Mouse (Mus musculus): Measurements from ENCODE around the gene Sema6d. TPM values are rescaled to one million over a fixed set of nuclear protein-coding genes. Genes with fewer than 3 reads are reported as not detected.
A peak's percentile ranks its signal among the peaks of the same experiment; 100 is the strongest.

The Sema6d gene
- total RNA-seq, 2 experiments from 2014 or later: 44.1 to 44.7 TPM

DNA sequence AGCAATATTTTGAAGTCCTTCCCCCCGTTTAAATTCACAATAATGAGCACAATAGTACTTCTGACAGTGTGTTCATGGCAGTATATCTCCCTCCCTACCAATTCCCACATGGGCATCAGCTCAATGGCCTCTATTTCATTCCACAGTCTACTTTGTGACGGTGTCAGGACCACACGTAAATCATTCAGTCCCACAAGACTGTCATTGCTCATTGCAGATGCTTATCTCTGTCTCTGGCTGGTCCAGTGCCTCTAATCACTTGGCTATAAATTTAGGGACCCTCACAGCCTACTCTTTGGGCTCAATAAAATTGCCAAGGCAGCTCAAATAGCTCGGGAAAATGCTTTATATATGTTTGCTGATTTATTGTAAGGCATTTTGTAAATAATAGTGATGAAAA lies 441.3 kb downstream of the Sema6d start:
- DNase-seq (ENCODE audit: low spot score in 2 of 2): no peak

DNA sequence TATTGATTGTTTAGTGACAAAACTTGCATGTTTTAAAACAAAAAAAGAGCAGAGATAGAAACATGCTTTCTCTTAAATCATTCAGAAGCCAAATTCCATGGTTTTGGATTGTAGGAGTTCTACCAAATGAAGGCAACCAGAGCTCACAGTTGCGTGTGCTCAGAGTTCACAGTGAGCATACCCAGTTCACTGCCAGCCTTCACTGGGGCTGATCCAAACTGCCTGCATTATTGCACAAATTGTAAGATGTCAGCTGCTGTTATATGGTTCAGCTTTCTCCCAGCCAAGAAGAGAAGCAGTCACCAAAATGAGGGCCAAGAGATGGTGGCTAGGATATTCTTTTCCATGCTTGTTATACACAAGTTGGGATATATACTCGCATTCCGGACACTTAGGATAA lies 443.1 kb downstream of the Sema6d start:
- no peak for DNase-seq (ENCODE audit: low spot score in 2 of 2)

DNA sequence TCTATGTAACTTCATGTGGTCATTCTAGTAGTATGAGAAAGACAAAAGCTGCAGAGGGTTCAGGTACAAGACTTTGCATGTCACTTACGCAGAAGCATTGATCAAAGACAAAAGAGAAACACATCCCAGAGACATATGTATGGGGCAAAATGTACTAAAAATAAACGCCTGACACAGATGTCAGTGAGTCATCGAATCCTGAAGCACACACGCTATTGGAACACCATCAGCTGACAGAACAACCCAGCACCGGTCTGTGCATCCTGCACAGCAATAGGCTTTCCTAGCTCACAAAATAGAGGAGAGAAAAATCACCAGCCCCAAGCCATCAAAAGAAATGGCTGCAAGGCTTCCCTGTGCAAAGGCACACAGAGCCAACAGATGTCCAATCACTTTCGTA lies 443.8 kb downstream of the Sema6d start:
- peak; percentile 9 to 14 for DNase-seq (ENCODE audit: low spot score in 2 of 2)

DNA sequence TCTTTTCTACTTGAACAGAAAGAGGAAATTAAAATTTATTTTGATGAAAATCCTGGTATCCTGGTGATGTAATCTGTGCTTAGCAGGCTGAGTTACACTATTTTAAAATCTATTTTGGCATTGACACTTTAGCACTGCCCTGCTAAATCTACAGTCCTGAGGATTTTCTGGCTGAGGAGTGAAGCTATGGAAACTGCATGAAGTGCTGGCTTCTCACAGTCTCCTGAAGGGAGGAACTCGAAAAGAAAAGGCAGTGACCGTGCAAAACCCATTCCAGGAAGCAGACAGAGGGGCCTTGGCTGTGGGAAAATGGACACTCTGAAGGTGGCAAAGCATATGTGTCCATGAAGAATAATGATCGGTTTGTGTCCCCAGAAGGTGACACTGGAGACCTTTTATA lies 460.5 kb downstream of the Sema6d start:
- no peak for DNase-seq (ENCODE audit: low spot score in 2 of 2)

DNA sequence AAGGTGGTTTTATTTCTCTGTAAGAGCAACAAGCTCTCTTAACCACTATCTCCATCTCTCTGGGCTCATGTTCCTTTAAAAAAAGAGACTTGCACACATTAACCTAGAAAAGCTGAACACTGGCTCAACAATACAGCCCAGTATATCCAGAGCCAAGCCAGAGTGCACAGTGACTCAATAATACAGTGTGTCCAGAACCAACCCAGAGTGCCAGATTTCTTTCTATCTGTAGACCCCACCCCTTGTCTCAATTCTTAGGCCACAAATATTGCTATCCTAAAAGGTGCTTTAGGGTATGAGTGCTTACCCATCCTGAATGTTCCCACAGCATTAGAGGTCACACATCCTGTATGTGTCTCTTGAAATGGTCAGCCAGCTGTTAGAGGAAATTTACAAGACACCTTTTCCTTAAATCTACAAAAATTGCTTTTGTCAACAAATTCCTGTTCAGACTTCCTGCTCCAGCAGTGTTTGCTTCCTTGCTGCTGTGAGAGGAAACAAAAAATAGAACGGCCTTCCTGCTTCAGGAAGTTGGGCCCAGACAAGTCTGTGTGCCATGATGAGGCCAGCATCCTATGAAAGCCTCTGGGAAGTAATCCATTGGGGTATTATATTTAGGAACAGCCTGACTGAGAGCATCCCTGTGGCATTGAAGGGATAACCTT lies 465.1 kb downstream of the Sema6d start:
- no peak for DNase-seq (ENCODE audit: low spot score in 2 of 2)

DNA sequence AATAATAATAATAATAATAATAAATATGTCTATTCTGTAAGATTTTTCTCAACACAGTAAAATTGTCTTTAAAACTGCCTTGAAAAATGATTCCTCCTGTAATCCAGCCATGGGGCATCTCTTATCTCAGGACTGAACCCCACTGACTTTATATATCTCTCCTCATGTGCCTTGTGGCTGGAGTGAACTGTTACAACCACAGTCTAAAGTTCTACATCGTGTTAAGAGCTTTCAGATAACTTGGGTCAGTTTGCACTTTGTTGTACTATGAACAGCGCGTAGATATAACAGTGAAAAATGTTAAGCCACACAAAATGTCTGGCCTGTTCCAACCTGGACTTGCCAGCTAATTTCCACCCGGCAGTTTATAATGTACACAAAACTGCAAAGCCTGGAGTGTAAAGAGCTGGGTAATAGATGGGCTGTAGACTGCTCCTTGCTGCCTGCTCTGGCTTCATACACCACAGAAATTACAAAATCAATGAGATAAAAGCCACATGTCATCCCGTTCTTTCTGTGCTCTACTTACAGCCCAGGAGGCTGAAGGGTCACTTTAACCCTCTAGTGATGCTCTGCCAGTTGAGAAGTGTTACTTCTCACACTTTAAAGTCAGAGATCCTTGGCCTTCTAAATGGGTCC lies 467.2 kb downstream of the Sema6d start:
- DNase-seq (ENCODE audit: low spot score in 2 of 2): no peak

DNA sequence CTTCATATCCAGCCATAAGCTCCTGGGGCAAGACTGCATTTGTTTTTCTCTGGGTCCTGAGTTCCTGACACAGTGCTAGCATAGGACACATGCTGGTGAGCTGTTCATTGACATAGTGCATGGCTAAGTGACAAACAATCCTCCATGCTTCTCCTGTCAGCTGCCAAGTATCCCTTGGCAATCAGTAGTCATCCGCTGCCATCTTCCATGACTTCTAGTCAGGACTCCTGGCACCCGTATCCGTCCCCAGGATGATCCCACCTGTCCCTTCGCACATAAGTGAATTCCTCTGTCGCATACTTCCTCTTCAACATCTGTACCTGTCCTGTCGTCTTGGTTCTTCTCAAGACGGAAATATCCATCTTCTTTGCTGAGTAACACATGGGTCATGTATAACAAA lies 468.3 kb downstream of the Sema6d start:
- no peak for DNase-seq (ENCODE audit: low spot score in 2 of 2)

DNA sequence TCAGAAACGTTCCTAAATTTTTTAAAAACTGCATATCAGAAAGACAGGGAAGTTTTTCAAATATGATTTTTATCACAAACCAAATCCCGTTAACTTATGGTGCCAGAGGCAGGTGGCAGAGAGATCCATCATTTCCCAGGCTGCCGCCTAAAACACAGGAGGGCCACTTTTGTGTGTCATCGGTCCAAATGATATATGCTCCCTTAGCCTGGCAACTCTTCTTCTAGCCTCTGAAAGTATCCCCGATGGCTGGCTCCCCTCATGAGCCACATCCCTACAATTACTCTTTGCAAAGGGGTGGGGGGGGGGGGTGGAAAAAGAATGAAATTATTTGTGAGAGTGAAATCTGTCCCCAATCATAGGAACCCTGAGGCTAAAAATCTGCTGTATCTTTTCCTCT lies 471.9 kb downstream of the Sema6d start:
- no peak for DNase-seq (ENCODE audit: low spot score in 2 of 2)

DNA sequence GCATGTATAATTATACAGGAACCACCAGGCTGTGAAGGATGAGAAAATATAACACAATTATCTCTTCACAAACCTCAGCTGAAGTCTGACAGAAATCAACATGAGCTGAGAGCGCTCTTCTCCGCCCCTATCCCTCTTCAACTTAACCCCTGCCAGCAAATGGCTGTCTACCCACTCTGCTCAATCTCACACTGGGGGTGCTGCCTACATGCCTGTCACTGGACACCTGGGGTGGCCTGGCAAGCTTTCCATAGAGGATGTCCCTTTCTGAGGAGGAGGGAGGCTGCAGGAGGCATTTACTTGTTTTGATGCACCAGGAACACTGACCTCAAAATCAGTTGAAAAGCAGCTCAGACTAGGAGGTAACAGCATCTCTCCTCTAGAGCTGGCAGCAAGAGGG lies 472.3 kb downstream of the Sema6d start:
- DNase-seq (ENCODE audit: low spot score in 2 of 2): no peak

DNA sequence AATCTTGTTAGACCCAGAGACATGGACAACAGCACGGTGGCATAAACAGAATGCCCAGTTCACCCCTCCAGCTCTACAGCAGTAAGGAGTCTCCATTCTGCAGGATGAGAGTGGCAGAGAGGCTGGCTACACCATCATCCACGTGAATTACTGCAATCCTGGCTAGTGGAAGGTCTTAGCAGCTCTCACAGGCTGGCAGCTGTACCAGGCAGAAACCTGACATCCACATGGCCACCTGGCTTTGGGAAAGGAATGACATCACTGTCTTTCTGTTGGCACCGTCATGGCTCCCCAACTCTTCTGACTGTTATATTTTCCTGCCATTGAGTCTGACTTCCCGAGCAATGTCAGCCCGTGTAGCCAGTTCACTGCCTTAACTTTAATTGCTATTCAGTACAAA lies 474.0 kb downstream of the Sema6d start:
- no peak for DNase-seq (ENCODE audit: low spot score in 2 of 2)

DNA sequence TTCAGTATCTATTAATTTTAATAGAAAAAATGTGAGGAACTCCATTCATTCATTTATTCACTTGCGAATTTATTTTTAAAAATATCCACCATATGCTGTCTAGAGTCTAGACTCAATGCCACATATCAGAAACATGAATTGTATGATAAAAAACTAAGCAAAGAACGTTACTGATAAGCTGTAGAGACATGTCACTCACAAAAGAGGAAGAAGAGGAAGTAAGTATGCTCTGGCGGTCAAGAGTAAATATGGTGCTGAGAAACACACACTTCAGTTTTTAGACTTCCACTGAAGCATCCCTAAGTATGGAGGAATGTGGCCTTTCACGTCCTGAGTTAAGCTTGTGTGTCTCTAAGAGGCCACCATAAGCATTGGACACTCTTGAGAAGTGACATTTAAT lies 484.0 kb downstream of the Sema6d start:
- no peak for DNase-seq (ENCODE audit: low spot score in 2 of 2)

DNA sequence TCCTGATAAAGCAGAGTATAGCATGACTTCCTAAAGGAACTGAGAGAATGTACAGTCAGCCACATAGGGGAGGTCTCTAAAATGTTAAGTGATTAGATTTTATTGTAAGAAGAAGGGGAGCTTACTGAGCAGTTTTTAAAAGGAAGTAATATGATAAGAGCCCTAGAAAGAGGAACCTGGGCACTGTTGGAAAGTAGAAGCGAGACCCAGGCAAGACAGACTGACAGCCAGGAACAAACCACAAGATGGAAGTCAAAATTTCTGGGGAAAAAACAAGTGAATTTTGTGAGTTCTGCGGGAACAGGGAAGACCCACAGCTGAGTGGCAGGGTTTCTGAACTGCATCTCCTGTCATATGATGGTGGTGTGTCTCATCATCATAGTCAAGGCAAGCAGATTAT lies 486.3 kb downstream of the Sema6d start:
- DNase-seq (ENCODE audit: low spot score in 2 of 2): no peak

DNA sequence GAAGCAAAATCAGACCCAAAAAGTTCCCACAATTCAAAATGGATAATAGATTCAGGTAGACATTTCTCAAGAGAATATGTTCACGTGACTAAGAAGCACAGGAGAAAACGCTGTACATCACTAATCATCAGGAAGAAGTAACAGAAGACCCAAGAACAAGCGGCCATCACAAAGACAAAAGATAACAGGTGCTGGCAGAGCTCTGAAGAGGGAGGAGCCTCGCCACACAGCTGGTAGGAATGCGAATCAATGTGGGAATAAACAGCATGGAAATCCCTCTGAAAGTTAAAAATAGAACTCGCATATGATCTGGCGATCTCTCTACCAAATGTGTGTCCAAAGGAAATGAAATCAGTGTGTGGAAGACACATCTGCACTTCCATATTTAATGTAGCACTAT lies 493.8 kb downstream of the Sema6d start:
- DNase-seq (ENCODE audit: low spot score in 2 of 2): no peak

DNA sequence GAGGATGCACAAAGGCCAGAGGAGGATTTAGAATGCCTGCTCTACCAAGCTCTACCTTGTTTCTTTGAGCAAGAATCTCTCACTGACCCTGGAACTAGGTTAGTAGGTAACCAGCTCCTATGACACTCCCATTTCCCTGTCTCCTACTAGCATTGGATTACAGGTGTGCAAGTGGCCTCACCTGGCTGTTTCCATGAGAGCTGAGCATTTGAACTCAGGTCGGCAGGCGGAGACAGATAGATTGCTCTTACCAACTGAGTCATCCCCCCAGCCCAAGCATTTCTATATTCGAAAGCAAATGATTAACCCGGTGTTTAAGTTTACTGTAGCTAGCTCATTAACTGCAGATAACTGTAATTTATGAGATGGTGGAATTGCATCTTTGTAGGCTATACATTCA lies 503.0 kb downstream of the Sema6d start:
- DNase-seq (ENCODE audit: low spot score in 2 of 2): no peak

DNA sequence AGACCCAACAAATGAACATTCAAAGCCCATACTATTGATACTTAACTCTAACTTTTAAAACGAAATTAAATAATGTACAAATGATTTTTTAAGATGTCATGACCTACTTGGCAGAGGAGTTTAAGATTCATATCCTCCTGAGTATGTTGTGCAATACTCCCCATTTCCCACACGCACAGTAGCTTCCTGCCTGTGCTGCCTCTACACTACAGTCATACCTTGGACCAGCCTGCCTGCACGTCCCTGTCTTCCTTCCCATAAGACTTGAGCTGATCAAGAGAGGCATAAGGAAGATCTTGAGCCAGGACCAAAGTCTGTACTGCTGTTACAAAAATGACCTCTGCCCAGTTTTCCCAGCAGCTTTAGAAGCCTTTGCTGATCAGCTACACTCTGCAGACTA lies 509.2 kb downstream of the Sema6d start:
- no peak for DNase-seq (ENCODE audit: low spot score in 2 of 2)

DNA sequence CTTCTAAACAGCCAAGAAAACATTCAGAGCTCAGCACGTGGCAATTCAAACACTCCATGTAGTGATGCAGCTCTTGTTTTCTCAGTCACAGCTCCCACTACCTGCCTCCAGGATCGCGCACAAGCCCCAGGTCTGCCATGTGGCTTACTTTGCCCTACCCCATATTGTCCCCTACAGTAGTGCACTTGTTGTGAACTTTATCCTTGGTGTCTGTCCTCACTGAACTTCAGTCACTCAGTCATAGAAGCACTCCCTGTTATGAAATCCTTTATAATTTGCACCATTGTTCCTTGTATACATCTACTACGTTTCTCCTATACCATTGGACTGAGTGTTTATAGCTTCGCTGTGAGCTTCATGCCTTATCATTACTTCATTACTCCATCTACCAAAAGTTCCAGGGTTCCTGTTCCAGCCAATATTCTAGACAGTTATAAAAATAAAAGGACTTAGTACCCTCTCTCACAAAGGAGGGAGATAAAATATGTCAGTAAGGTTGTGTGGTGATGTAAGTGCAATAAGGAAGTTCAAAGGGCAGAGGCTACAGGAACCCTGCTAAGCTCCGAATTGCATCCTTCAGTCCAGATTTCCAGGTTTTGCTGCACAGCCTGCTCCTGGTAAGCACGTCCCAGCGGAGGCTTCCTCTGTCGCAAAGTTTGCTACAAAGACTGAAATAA lies 512.1 kb downstream of the Sema6d start:
- no peak for DNase-seq (ENCODE audit: low spot score in 2 of 2)

DNA sequence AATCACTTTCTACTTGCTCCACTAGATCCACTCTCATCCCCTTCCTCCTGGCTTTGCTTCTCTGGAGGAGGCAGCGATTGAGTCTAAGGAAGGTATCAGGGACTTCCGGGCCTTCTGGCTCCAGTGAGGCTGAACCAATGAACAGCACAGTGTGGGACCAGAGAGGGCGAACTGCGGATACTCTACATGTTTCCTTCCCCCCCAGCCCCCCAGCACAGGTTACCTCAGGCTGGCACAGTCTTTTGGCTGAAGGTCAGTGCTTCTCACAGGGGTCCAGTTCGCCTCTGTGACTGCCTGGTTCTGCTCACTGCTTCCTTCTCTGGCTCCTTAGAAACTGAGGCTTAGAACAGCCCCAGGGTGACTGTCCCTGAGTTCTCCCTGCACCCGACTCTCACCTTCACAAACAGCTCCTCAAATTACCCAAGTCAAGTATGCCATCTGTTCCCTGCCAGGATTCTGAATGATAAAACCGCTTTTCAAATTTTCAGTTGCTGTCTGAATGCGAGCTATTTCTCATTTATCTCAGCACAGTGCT lies 512.7 kb downstream of the Sema6d start:
- no peak for DNase-seq (ENCODE audit: low spot score in 2 of 2)

DNA sequence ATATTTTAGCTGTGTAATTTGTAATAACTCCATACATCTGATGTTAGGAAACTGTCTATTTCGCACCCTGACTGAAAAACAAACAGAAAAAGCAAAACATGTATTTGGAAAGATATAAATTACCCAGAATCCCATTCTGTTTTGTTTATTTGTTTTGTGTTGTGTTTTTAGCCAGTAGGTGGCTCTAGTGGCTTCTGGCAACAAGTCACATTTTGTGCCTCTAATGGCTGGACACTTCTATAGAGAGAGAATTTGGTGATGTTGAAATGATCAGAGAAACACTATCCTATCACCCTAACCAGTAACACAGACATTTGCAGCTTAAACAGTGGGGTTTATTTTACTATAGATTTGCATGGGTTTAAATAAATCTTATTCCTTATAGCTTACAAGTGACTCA lies 515.6 kb downstream of the Sema6d start:
- DNase-seq (ENCODE audit: low spot score in 2 of 2): no peak

DNA sequence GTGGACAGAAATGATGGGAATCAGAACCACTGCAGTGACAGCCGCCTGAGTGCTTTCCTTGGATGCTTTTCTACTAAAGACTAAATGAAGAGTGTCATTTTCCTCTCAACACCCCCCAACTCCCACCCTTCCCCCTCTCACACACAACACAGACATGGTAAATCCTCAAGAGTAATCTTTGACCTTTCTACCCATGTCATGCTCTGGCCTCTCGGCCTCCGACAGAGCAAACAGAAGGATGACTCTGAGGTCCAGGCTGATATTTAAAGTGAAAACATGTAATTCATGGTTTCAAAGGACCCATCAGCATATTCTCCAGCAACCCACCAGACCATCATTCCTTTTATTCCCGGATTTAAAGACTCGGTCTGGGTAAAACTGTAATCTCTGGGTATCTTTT lies 518.2 kb downstream of the Sema6d start:
- no peak for DNase-seq (ENCODE audit: low spot score in 2 of 2)

DNA sequence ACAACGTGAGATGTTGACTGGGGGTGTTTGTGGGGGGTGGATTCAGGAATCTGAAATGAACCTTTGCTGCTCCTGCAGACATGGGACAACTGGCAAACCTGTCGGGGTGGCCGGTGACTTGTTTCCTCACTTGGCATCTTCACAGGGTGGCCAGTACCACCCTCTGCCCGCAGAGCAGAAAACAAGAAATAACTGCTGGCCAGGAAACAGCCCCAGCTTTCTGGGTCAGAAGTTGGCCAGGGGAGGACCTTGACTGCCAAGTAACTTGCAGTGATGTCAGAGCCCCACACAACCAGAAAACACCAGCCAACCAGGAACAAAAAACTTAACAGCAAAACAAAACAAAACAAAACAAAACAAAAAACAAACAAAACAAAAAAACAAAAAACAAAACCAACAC lies 518.8 kb downstream of the Sema6d start:
- DNase-seq (ENCODE audit: low spot score in 2 of 2): no peak

DNA sequence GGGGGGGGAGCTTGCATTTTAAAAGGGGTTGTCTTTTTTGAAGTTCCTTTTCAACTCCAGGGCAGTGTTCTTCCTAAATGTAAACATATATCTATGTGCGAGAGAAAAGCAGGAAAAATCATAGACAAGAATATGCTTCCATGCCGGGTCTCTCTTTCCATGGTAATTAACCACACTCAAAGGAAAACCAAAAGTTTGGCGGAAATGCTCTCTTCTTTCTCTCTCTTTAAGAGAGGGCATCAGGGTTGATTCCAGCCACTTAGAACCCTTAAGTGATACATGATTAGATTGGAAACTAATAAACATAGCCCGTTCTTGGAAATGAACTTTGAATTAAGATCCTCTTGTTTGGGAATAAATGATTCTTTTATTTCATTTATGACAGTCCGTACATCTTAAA lies 519.2 kb downstream of the Sema6d start:
- no peak for DNase-seq (ENCODE audit: low spot score in 2 of 2)
